Mouse (Mus musculus) ES-E14 (cell line): ENCODE measurements at regions not wholly inside any gene's neighbourhood (a gene's known extent, or its start where the extent isn't known, plus 50 kb on each side); places are given as distances from the start of the nearest gene placed in this dataset.
A peak's percentile ranks its signal among the peaks of the same experiment; 100 is the strongest.

Source experiments
- DNase-seq: peaks from one replicate; pipeline ENCODE4 v3.0.0-alpha.2; 2013; ENCODE audit warnings: low read depth, low spot score
- H3K27ac ChIP-seq: 2 replicates; pipeline ENCODE4 v1.5.1; 2012; ENCODE audit warnings: low read depth, mild to moderate bottlenecking, low read length, moderate library complexity, mixed read lengths; ENCODE audit not compliant: poor library complexity, insufficient read depth, severe bottlenecking
- H3K36me3 ChIP-seq: 2 replicates; pipeline ENCODE4 v1.6.1; 2012; ENCODE audit warnings: mild to moderate bottlenecking, low read length, moderate library complexity, mixed read lengths; ENCODE audit not compliant: control insufficient read depth, poor library complexity, insufficient read depth, severe bottlenecking
- H3K4me1 ChIP-seq, 2 experiments: fragments of 150-350 bp in 1 of 2; sonication (generic) in 1 of 2; 2 replicates each; pipeline ENCODE4 v1.6.1; 2012; ENCODE audit warnings: low read length in 2 of 2, mild to moderate bottlenecking in 1 of 2, mixed read lengths in 1 of 2; ENCODE audit not compliant: control insufficient read depth in 2 of 2, insufficient read depth in 2 of 2, poor library complexity in 1 of 2
- H3K4me3 ChIP-seq, 2 experiments: fragments of 150-350 bp in 1 of 2; sonication (generic) in 1 of 2; 2 replicates each; pipeline ENCODE4 v1.5.1; 2012; ENCODE audit warnings: low read length in 2 of 2, low read depth in 1 of 2, mild to moderate bottlenecking in 1 of 2, mixed read lengths in 1 of 2; ENCODE audit not compliant: insufficient read depth in 1 of 2, poor library complexity in 1 of 2, severe bottlenecking in 1 of 2
- H3K9ac ChIP-seq: 2 replicates; pipeline ENCODE4 v1.6.1; 2012; ENCODE audit warnings: low read depth, mild to moderate bottlenecking, low read length, mixed read lengths; ENCODE audit not compliant: poor library complexity, insufficient read depth, severe bottlenecking
- H3K9me3 ChIP-seq: fragments of 150-350 bp; sonication (generic); 2 replicates; pipeline ENCODE4 v1.6.1; 2012; ENCODE audit warnings: low read depth, mild to moderate bottlenecking, low read length; ENCODE audit not compliant: control insufficient read depth, insufficient read depth
- CHD2 ChIP-seq: IDR thresholded peaks from 2 replicates; pipeline ENCODE4 v1.6.1; 2014; ENCODE audit warnings: mild to moderate bottlenecking, low read depth, low read length, inconsistent platforms
- HCFC1 ChIP-seq: IDR thresholded peaks from 2 replicates; pipeline ENCODE4 v1.6.1; 2012; ENCODE audit warnings: low read length, inconsistent platforms, borderline replicate concordance; ENCODE audit not compliant: insufficient read depth
- MAFK ChIP-seq: IDR thresholded peaks from 2 replicates; pipeline ENCODE4 v1.6.1; 2014; ENCODE audit warnings: mild to moderate bottlenecking, low read depth, low read length, inconsistent platforms; ENCODE audit not compliant: insufficient read depth
- ZC3H11A ChIP-seq: IDR thresholded peaks from 2 replicates; pipeline ENCODE4 v1.6.1; 2012; ENCODE audit warnings: low read depth, mild to moderate bottlenecking, inconsistent platforms, low read length, borderline replicate concordance
- ZNF384 ChIP-seq: IDR thresholded peaks from 2 replicates; pipeline ENCODE4 v1.6.1; 2012; ENCODE audit warnings: low read depth, low read length, inconsistent platforms
- in situ Hi-C, 2 experiments: fragments of 600-800 bp; cut with MboI; formaldehyde crosslinking; loops; one replicate each; pipeline ENCODE4 v1.15.1; 2025; ENCODE audit warnings: low sequenced_read_pairs in 2 of 2, inconsistent platforms in 1 of 2; ENCODE audit not compliant: unreplicated experiment in 2 of 2

- DNase-seq = no peak
- TF ChIP-seq ZNF384 (no peak), HCFC1 (no peak), ZC3H11A (no peak), MAFK (no peak), CHD2 (no peak)
- Histone ChIP-seq H3K9ac (no peak overlapping the region), H3K27ac (no peak overlapping the region), H3K9me3 (no peaks in the 10 kb centered on the region), H3K4me1 (peaks cover 0 to 3% of the 10 kb centered on the region in 2 experiments; a peak in 2 of 4 replicates), H3K4me3 (no peak overlapping the region), H3K36me3 (no peaks in the 10 kb centered on the region)
- in situ Hi-C loops = no loop called here
Observed at GRCm38 (mm10) chr14:9327344-9327743, 661.3 kb upstream of the 4930452B06Rik start.

DNA sequence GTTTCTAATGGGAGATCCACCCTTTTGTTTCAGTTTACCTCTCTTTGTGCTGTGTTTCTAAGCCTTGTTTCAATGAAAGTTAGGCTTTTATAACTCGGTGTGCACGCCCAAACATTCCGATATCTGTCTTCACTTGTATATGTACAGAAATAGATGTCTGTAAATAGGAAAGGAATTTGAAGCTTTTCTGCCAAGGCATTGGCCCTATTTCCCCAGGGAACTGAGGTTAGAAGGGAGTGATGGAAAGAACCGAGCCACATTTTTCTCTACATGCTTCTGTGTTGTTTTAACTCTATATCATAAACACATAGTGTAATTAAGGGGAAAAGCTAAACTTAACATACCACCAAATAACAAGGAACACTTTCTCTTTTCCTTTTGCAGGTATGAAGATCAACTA lies 653.8 kb upstream of the 4930452B06Rik start:
- in situ Hi-C loops = no loop called here
- H3K4me3 ChIP-seq = no peak overlapping the region
- DNase-seq = no peak

GRCm38 (mm10) chr14:9318796-9319465 lies 652.9 kb upstream of the 4930452B06Rik start:
- Histone ChIP-seq H3K36me3 (no peaks in the 10 kb centered on the region), H3K4me1 (peaks cover 0 to 5% of the 10 kb centered on the region in 2 experiments; a peak in 3 of 4 replicates), H3K9ac (no peak overlapping the region), H3K9me3 (no peaks in the 10 kb centered on the region), H3K27ac (no peak overlapping the region; the same call in 1 of the 2 replicates), H3K4me3 (no peak overlapping the region)
- TF ChIP-seq CHD2 (0 out of 2 replicates have a peak, but pooled peaks have one; percentile 39), HCFC1 (no peak)
- DNase-seq = no peak
- in situ Hi-C loops = no loop called here

More for the DNA sequence above, 653.8 kb upstream of the 4930452B06Rik start:
- Histone ChIP-seq H3K36me3 (no peaks in the 10 kb centered on the region), H3K9me3 (no peaks in the 10 kb centered on the region), H3K4me1 (peaks cover 0 to 5% of the 10 kb centered on the region in 2 experiments; a peak in 3 of 4 replicates), H3K27ac (no peak overlapping the region; the same call in 1 of the 2 replicates), H3K9ac (no peak overlapping the region)
- TF ChIP-seq ZNF384 (no peak), HCFC1 (no peak), MAFK (no peak), CHD2 (no peak), ZC3H11A (no peak)

GRCm38 (mm10) chr14:9315224-9315623 lies 649.2 kb upstream of the 4930452B06Rik start:
- in situ Hi-C loops = no loop called here
- no peak for DNase-seq
- H3K36me3 ChIP-seq = no peaks in the 10 kb centered on the region
- no peak overlapping the region for H3K27ac ChIP-seq
- H3K4me1 ChIP-seq = peaks cover 0 to 5% of the 10 kb centered on the region in 2 experiments; a peak in 3 of 4 replicates
- H3K9ac ChIP-seq = no peak overlapping the region
- no peaks in the 10 kb centered on the region for H3K9me3 ChIP-seq
- no peak overlapping the region for H3K4me3 ChIP-seq
- no peak for TF ChIP-seq CHD2
- TF ChIP-seq MAFK = no peak
- TF ChIP-seq ZC3H11A = no peak
- TF ChIP-seq HCFC1 = no peak
- TF ChIP-seq ZNF384 = no peak

DNA sequence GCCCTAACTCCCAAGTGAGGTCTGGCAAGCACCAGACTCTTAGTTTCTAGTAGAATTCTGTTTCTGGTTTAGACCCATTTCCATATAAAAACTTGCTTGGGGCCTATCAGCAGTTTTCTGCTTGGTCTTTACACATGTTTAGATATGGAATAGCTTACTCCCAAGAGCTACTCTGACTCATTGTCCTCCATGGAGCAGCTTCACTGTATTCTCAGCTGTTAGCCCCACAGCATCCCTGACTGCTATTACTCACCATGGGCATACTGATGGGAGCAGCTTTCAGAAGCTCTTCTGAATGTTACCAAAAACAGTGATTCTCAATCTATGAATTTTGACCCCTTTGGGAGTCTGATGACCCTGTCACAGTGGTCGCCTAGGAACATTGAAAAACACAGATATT lies 630.1 kb upstream of the 4930452B06Rik start:
- no peaks in the 10 kb centered on the region for H3K36me3 ChIP-seq
- in situ Hi-C loops = no loop called here
- DNase-seq = no peak
- no peak overlapping the region for H3K27ac ChIP-seq
- H3K4me3 ChIP-seq = no peak overlapping the region
- no peaks in the 10 kb centered on the region for H3K9me3 ChIP-seq
- H3K9ac ChIP-seq = no peak overlapping the region
- no peak for TF ChIP-seq MAFK
- TF ChIP-seq HCFC1 = no peak
- no peak for TF ChIP-seq CHD2
- no peak for TF ChIP-seq ZC3H11A
- no peak for TF ChIP-seq ZNF384
- no peaks in the 10 kb centered on the region for H3K4me1 ChIP-seq
